Mouse (Mus musculus): Measurements from ENCODE around the gene Accsl. TPM values are rescaled to one million over a fixed set of nuclear protein-coding genes. Genes with fewer than 3 reads are reported as not detected.

Accsl gene
- total RNA-seq (2014; fragmentation: Nextera tagmentation) (not detected in 2 replicates), total RNA-seq (2017) (0.52 TPM in 1 of 2 replicates, not detected in the other), polyA plus RNA-seq (2012) (not detected in 2 replicates)

GRCm38 (mm10) chr2:93869107-93869600, at the start of gene Accsl:
TSS of gene Accsl (minus strand) at chr2:93869157.
- H3K4me1 ChIP-seq (ENCODE audit: insufficient read depth, low read depth, low read length): no peaks in the 10 kb centered on the region
- H3K27me3 ChIP-seq (ENCODE audit: insufficient read depth, low read length): peaks cover 27% of the 10 kb centered on the region
- no peak within 1 kb of the TSS for H3K4me3 ChIP-seq (ENCODE audit: low read depth, low read length)
- DNase-seq (ENCODE audit: low spot score) (no peak), ATAC-seq (ENCODE audit: extremely low read depth, insufficient number of reproducible peaks, low FRiP score, poor library complexity, severe bottlenecking) (no peak)
- TF ChIP-seq TAL1 (conservative IDR thresholded peaks at IDR 0.05; ENCODE audit: low read depth, low read length) (no peak), POLR2AphosphoS5 (IDR thresholded peaks at IDR 0.05; ENCODE audit: insufficient replicate concordance, low read depth, low read length) (no peak), CTCF (IDR thresholded peaks at IDR 0.05; ENCODE audit: low read depth, low read length) (no peak), GATA2 (IDR thresholded peaks at IDR 0.05; ENCODE audit: borderline replicate concordance, low read depth, low read length) (no peak), GATA1 (IDR thresholded peaks at IDR 0.05; ENCODE audit: borderline replicate concordance, low read length) (no peak)
- H3K36me3 ChIP-seq (replicated peaks): no peaks in the 10 kb centered on the region
- H3K9me3 ChIP-seq (replicated peaks): no peaks in the 10 kb centered on the region

DNA sequence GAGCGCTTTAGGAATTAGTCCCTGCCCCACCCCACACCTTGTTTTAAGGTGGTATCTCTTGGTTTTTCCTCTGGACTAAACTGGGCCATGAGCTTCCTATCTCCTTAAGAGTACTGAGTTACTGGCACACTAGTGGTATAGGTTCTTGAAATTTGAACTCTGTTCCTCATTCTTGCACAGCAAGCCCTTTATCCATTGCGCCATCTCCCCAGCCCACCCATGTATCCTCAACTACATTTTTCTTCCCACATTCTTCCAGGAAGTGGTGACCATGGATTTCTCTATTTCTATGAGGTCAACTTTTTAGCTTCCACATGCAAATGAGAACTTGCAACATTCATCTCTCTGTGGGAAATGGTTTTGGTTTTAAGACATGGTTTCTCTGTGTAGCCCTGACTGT, 44.6 kb upstream of the Accsl start:
- TF ChIP-seq GATA1 (IDR thresholded peaks at IDR 0.05; ENCODE audit: borderline replicate concordance, low read length): no peak
- no peak for TF ChIP-seq CTCF (IDR thresholded peaks at IDR 0.05; ENCODE audit: low read depth, low read length)
- TF ChIP-seq POLR2AphosphoS5 (IDR thresholded peaks at IDR 0.05; ENCODE audit: insufficient replicate concordance, low read depth, low read length): no peak
- Histone ChIP-seq H3K4me1 (ENCODE audit: insufficient read depth, low read depth, low read length) (no peaks in the 10 kb centered on the region), H3K27me3 (ENCODE audit: insufficient read depth, low read length) (peaks cover 3% of the 10 kb centered on the region; the same call in 1 of the 2 replicates), H3K4me3 (ENCODE audit: low read depth, low read length) (no peak overlapping the region), H3K9me3 (replicated peaks) (no peaks in the 10 kb centered on the region), H3K36me3 (replicated peaks) (no peaks in the 10 kb centered on the region)
- ATAC-seq (ENCODE audit: extremely low read depth, insufficient number of reproducible peaks, low FRiP score, poor library complexity, severe bottlenecking) (no peak), DNase-seq (ENCODE audit: low spot score) (no peak)

DNA sequence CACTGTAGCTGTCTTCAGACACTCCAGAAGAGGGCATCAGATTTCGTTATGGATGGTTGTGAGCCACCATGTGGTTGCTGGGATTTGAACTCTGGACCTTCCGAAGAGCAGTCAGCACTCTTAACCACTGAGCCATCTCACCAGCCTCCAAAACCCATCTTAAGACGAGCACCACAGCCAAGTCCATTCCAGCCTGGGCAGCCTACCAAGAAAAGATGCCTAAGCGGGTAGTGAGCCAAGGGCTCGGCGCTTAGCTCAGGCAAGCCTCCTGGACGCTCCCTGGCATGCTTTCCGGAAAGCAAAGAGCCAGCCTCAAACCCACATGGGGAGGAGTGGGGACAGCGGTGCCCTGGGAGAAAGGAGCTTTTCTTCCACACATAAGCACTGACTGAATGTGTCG, 43.0 kb upstream of the Accsl start:
- no peaks in the 10 kb centered on the region for H3K9me3 ChIP-seq (replicated peaks)
- no peak for ATAC-seq (ENCODE audit: extremely low read depth, insufficient number of reproducible peaks, low FRiP score, poor library complexity, severe bottlenecking)
- no peaks in the 10 kb centered on the region for H3K4me1 ChIP-seq (ENCODE audit: insufficient read depth, low read depth, low read length)
- TF ChIP-seq POLR2AphosphoS5 (IDR thresholded peaks at IDR 0.05; ENCODE audit: insufficient replicate concordance, low read depth, low read length) (no peak), GATA2 (IDR thresholded peaks at IDR 0.05; ENCODE audit: borderline replicate concordance, low read depth, low read length) (no peak), TAL1 (conservative IDR thresholded peaks at IDR 0.05; ENCODE audit: low read depth, low read length) (no peak), GATA1 (IDR thresholded peaks at IDR 0.05; ENCODE audit: borderline replicate concordance, low read length) (no peak), CTCF (IDR thresholded peaks at IDR 0.05; ENCODE audit: low read depth, low read length) (no peak)
- H3K36me3 ChIP-seq (replicated peaks): no peaks in the 10 kb centered on the region
- H3K27me3 ChIP-seq (ENCODE audit: insufficient read depth, low read length): peaks cover 7% of the 10 kb centered on the region; the same call in 1 of the 2 replicates
- no peak for DNase-seq (ENCODE audit: low spot score)
- H3K4me3 ChIP-seq (ENCODE audit: low read depth, low read length): no peak overlapping the region

DNA sequence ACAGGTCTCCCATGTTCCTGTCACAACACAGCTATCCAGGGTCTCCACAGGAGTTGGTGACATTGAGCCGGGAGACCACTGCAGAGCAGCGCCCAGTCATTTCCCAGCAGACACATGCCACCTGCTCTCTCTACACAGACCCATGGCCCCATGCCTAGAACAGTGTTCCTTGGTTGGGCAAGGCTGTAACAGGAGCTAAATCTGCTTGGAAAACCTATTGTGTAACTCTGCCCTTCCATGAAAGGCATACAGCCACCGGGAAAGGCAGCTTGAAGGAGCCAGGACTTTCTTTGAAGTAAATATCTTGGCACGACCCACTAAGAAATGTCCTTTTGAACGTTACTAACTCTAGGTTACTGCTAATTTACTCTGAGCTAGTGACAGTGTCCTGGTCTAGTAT, 40.8 kb upstream of the Accsl start:
- no peak for DNase-seq (ENCODE audit: low spot score)
- Histone ChIP-seq H3K9me3 (replicated peaks) (no peaks in the 10 kb centered on the region), H3K4me1 (ENCODE audit: insufficient read depth, low read depth, low read length) (no peaks in the 10 kb centered on the region), H3K36me3 (replicated peaks) (no peaks in the 10 kb centered on the region), H3K27me3 (ENCODE audit: insufficient read depth, low read length) (peaks cover 12% of the 10 kb centered on the region; the same call in 1 of the 2 replicates), H3K4me3 (ENCODE audit: low read depth, low read length) (no peak overlapping the region)
- TF ChIP-seq CTCF (IDR thresholded peaks at IDR 0.05; ENCODE audit: low read depth, low read length) (no peak), TAL1 (conservative IDR thresholded peaks at IDR 0.05; ENCODE audit: low read depth, low read length) (no peak), GATA2 (IDR thresholded peaks at IDR 0.05; ENCODE audit: borderline replicate concordance, low read depth, low read length) (no peak), POLR2AphosphoS5 (IDR thresholded peaks at IDR 0.05; ENCODE audit: insufficient replicate concordance, low read depth, low read length) (no peak), GATA1 (IDR thresholded peaks at IDR 0.05; ENCODE audit: borderline replicate concordance, low read length) (no peak)
- no peak for ATAC-seq (ENCODE audit: extremely low read depth, insufficient number of reproducible peaks, low FRiP score, poor library complexity, severe bottlenecking)

- Histone ChIP-seq H3K9me3 (replicated peaks) (no peaks in the 10 kb centered on the region), H3K4me1 (ENCODE audit: insufficient read depth, low read depth, low read length) (no peaks in the 10 kb centered on the region), H3K36me3 (replicated peaks) (no peaks in the 10 kb centered on the region), H3K27me3 (ENCODE audit: insufficient read depth, low read length) (peaks cover 12% of the 10 kb centered on the region; the same call in 1 of the 2 replicates), H3K4me3 (ENCODE audit: low read depth, low read length) (no peak overlapping the region)
- DNase-seq (ENCODE audit: low spot score) (no peak), ATAC-seq (ENCODE audit: extremely low read depth, insufficient number of reproducible peaks, low FRiP score, poor library complexity, severe bottlenecking) (no peak)
- no peak for TF ChIP-seq POLR2AphosphoS5 (IDR thresholded peaks at IDR 0.05; ENCODE audit: insufficient replicate concordance, low read depth, low read length)
- TF ChIP-seq TAL1 (conservative IDR thresholded peaks at IDR 0.05; ENCODE audit: low read depth, low read length): no peak
- TF ChIP-seq GATA1 (IDR thresholded peaks at IDR 0.05; ENCODE audit: borderline replicate concordance, low read length): no peak
- no peak for TF ChIP-seq CTCF (IDR thresholded peaks at IDR 0.05; ENCODE audit: low read depth, low read length)
- TF ChIP-seq GATA2 (IDR thresholded peaks at IDR 0.05; ENCODE audit: borderline replicate concordance, low read depth, low read length): no peak
Observed at GRCm38 (mm10) chr2:93907519-93908294, 38.8 kb upstream of the Accsl start.

DNA sequence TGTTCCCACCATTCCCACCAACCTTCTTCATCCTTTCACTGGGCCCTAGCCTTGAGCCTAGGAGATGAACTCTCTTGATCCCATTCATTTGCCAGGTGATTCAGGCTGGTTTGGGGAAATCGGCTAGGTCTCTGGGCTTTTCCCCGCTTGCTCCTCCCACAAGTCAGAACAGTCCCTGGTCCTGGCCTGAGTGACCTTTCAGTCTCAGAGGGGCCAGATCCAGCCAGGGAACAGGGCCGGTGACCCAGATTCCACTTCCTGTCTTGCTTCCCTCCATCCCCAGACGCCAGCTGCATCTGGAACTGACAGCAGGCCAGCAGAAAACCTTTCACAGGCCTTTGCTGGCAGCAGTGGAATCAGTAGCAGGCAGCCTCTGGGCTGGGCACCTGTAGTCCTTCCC, 37.4 kb upstream of the Accsl start:
- ATAC-seq (ENCODE audit: extremely low read depth, insufficient number of reproducible peaks, low FRiP score, poor library complexity, severe bottlenecking): no peak
- Histone ChIP-seq H3K4me3 (ENCODE audit: low read depth, low read length) (no peak overlapping the region), H3K27me3 (ENCODE audit: insufficient read depth, low read length) (peaks cover 12% of the 10 kb centered on the region; the same call in 1 of the 2 replicates), H3K4me1 (ENCODE audit: insufficient read depth, low read depth, low read length) (no peaks in the 10 kb centered on the region), H3K9me3 (replicated peaks) (no peaks in the 10 kb centered on the region), H3K36me3 (replicated peaks) (no peaks in the 10 kb centered on the region)
- TF ChIP-seq GATA2 (IDR thresholded peaks at IDR 0.05; ENCODE audit: borderline replicate concordance, low read depth, low read length) (no peak), POLR2AphosphoS5 (IDR thresholded peaks at IDR 0.05; ENCODE audit: insufficient replicate concordance, low read depth, low read length) (no peak), CTCF (IDR thresholded peaks at IDR 0.05; ENCODE audit: low read depth, low read length) (no peak), TAL1 (conservative IDR thresholded peaks at IDR 0.05; ENCODE audit: low read depth, low read length) (no peak), GATA1 (IDR thresholded peaks at IDR 0.05; ENCODE audit: borderline replicate concordance, low read length) (no peak)
- no peak for DNase-seq (ENCODE audit: low spot score)
